Mouse (Mus musculus) bone marrow, adult 2 months (tissue): ENCODE data around the gene Tmem132c.

Source experiments
- CTCF ChIP-seq: fragments of 200-500 bp; IDR thresholded peaks from 2 replicates; pipeline ENCODE4 v1.5.1; 2011; ENCODE audit warnings: low read length, control low read depth; ENCODE audit not compliant: control insufficient read depth, insufficient read depth
- POLR2A ChIP-seq: fragments of 200-500 bp; IDR thresholded peaks from 2 replicates; pipeline ENCODE4 v1.6.1; 2011; ENCODE audit warnings: low read depth, mild to moderate bottlenecking, control low read depth, low read length, borderline replicate concordance; ENCODE audit not compliant: control insufficient read depth

- no peak for TF ChIP-seq POLR2A
- TF ChIP-seq CTCF: no peak
These were observed 232.1 kb downstream of the Tmem132c start for GRCm38 (mm10) chr5:127473706-127474105.
